Mouse (Mus musculus) gastrocnemius, adult 18-20 months (tissue): ENCODE measurements at regions not wholly inside any gene's neighbourhood (a gene's known extent, or its start where the extent isn't known, plus 50 kb on each side); places are given as distances from the start of the nearest gene placed in this dataset.

Experiments used
- DNase-seq: peaks from one replicate; pipeline ENCODE4 v3.0.0; 2021; ENCODE audit warnings: low spot score

GRCm38 (mm10) chr2:106083801-106084800, 80.8 kb upstream of the Dnajc24 start:
- DNase-seq: no peak

- no peak for DNase-seq
Observed at GRCm38 (mm10) chr2:106083001-106083400, 79.7 kb upstream of the Dnajc24 start.

GRCm38 (mm10) chr2:106081951-106082350, 78.6 kb upstream of the Dnajc24 start:
- DNase-seq: peak; percentile 34

- DNase-seq: no peak
Observed at GRCm38 (mm10) chr2:106080626-106081025, 77.3 kb upstream of the Dnajc24 start.

- DNase-seq: no peak
Observed at GRCm38 (mm10) chr2:106078591-106078990, 75.2 kb upstream of the Dnajc24 start.

GRCm38 (mm10) chr2:106074441-106074840, 71.1 kb upstream of the Dnajc24 start:
- no peak for DNase-seq

GRCm38 (mm10) chr2:106064316-106064715, 61.0 kb upstream of the Dnajc24 start:
- DNase-seq: no peak
